Mouse (Mus musculus) stomach, embryonic 14.5 days (tissue): ENCODE results near the gene Ypel2. TPM values are rescaled to one million over a fixed set of nuclear protein-coding genes. Genes with fewer than 3 reads are reported as not detected.

ENCODE experiments used
- ATAC-seq: fragments of 200-750 bp; cut with Nextera tagmentation; 2 replicates; pipeline ENCODE4 v1.8.0; 2017; ENCODE audit warnings: low read depth, moderate TSS enrichment; ENCODE audit not compliant: insufficient number of reproducible peaks, insufficient read depth, low FRiP score
- H3K27ac ChIP-seq: fragments of 300-500 bp; sonication (generic); 2 replicates; pipeline ENCODE4 v1.5.1; 2014; ENCODE audit warnings: mild to moderate bottlenecking, low read length, moderate library complexity, mixed read lengths
- H3K27me3 ChIP-seq: fragments of 300-500 bp; sonication (generic); 2 replicates; pipeline ENCODE4 v1.6.1; 2014; ENCODE audit warnings: low read length, control low read depth, mixed read lengths; ENCODE audit not compliant: control insufficient read depth, insufficient read depth
- H3K36me3 ChIP-seq: fragments of 300-500 bp; sonication (generic); 2 replicates; pipeline ENCODE4 v1.6.1; 2014; ENCODE audit warnings: mild to moderate bottlenecking, control low read depth, low read length, moderate library complexity, mixed read lengths; ENCODE audit not compliant: control insufficient read depth, insufficient read depth
- H3K4me1 ChIP-seq: fragments of 300-500 bp; sonication (generic); 2 replicates; pipeline ENCODE4 v1.6.1; 2014; ENCODE audit warnings: low read length, control low read depth, mixed read lengths; ENCODE audit not compliant: control insufficient read depth, insufficient read depth
- H3K4me2 ChIP-seq: fragments of 300-500 bp; sonication (generic); replicated peaks from 2 replicates; pipeline ENCODE4 v1.6.1; 2014; ENCODE audit warnings: low read depth, low read length, control low read depth
- H3K4me3 ChIP-seq: fragments of 300-500 bp; sonication (generic); 2 replicates; pipeline ENCODE4 v1.5.1; 2014; ENCODE audit warnings: low read depth, low read length, control low read depth
- H3K9ac ChIP-seq: fragments of 300-500 bp; sonication (generic); replicated peaks from 2 replicates; pipeline ENCODE4 v1.6.1; 2014; ENCODE audit warnings: low read depth, mild to moderate bottlenecking, control low read depth, low read length, moderate library complexity, mixed read lengths
- H3K9me3 ChIP-seq: fragments of 300-500 bp; sonication (generic); 2 replicates; pipeline ENCODE4 v1.6.1; 2016; ENCODE audit warnings: low read depth, low read length, control low read depth; ENCODE audit not compliant: control insufficient read depth
- WGBS: fragments of 180-500 bp; shearing (Covaris S2); extraction: QIAGEN DNeasy Blood & Tissue Kit; methylation state at CpG from one replicate; pipeline ENCODE4 v1.1.7; 2014; 5-methylcytosine and 5-hydroxymethylcytosine counted together
- polyA plus RNA-seq: library from polyadenylated mRNA; unstranded; fragments of >200 nt; fragmentation: Nextera tagmentation; extraction: Ambion mirVana; gene quantifications from 2 replicates; pipeline ENCODE4 v1.2.1, GENCODE M21; 2014

Gene Ypel2
- polyA plus RNA-seq, 1 experiment from 2014 or later: 6.6 TPM

DNA sequence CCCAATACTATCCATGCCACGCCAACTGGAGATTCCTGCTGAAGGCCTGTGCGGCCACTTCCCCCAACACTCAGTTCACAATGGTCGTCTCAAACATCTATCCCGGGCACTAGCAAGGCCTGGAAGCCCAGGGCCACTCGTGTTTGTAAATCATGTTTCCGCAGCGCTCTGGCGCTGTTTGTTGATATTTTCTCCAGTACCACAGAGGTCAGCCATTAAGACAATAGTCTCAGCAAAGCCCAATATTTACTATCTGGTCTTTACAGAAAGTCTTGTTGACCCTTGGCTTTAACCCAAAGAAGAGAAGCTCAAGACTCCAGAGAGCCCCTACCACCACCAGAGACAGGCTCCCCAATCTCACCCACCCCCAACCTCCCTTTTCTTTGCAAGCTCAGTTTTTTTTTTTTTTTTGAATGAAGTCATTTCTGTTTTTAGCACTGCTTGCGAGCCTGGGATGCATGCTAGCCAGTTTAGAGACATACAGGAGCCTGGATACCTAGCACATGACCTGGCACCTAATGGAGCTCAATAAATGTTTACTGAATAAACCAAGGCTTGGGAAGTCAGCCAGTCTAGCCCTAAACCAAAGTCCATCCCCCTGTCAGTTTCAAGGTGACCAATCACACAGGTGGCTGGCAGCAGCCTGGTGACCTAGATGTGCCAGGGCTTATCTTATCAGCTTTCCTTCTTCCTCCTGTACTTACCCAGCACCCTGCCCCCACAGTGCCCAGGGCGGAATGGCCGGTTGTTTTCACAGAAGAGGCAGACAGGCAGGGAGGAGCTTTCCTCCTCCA is 31.8 kb downstream of the Ypel2 start:
- H3K27me3 ChIP-seq: no peaks in the 10 kb centered on the region
- 43% methylated on average over 11 of the region's 11 CpGs for WGBS
- no peak overlapping the region for H3K9ac ChIP-seq
- peaks cover 52% of the 10 kb centered on the region for H3K4me1 ChIP-seq
- H3K4me2 ChIP-seq: no peak overlapping the region
- ATAC-seq: peak; percentile 62
- no peak overlapping the region for H3K4me3 ChIP-seq
- peak overlapping the region; percentile 79 for H3K27ac ChIP-seq
- H3K9me3 ChIP-seq: no peaks in the 10 kb centered on the region
- H3K36me3 ChIP-seq: 0 out of 2 replicates have a peak, but pooled peaks cover 4% of the 10 kb centered on the region

DNA sequence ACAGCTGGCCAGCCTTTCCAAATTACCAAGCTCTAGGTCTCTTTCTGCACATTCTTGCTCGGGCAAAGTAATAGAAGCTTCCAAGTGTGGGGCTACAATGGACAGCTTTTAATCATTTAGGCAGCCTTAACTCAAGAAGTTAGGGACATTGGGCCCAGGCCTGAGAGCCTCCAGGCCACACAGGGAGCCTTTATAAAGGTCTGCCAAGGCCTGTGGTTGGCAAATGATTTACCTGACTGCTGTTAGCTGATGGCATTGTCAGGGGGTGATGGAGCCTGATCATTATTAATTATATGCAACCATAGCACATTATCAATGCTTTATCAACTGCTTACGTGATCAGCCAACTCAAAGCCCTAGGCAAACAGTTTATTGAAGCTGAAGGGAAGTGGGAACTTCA is 33.2 kb downstream of the Ypel2 start:
- H3K36me3 ChIP-seq: 0 out of 2 replicates have a peak, but pooled peaks cover 4% of the 10 kb centered on the region
- H3K27me3 ChIP-seq: no peaks in the 10 kb centered on the region
- no peak for ATAC-seq
- H3K4me1 ChIP-seq: peaks cover 58% of the 10 kb centered on the region
- peak overlapping the region; percentile 79; the same call in 1 of the 2 replicates for H3K27ac ChIP-seq
- H3K9me3 ChIP-seq: no peaks in the 10 kb centered on the region
- H3K4me2 ChIP-seq: no peak overlapping the region
- WGBS: 54% methylated on average over 2 of the region's 2 CpGs
- no peak overlapping the region for H3K9ac ChIP-seq
- H3K4me3 ChIP-seq: no peak overlapping the region

DNA sequence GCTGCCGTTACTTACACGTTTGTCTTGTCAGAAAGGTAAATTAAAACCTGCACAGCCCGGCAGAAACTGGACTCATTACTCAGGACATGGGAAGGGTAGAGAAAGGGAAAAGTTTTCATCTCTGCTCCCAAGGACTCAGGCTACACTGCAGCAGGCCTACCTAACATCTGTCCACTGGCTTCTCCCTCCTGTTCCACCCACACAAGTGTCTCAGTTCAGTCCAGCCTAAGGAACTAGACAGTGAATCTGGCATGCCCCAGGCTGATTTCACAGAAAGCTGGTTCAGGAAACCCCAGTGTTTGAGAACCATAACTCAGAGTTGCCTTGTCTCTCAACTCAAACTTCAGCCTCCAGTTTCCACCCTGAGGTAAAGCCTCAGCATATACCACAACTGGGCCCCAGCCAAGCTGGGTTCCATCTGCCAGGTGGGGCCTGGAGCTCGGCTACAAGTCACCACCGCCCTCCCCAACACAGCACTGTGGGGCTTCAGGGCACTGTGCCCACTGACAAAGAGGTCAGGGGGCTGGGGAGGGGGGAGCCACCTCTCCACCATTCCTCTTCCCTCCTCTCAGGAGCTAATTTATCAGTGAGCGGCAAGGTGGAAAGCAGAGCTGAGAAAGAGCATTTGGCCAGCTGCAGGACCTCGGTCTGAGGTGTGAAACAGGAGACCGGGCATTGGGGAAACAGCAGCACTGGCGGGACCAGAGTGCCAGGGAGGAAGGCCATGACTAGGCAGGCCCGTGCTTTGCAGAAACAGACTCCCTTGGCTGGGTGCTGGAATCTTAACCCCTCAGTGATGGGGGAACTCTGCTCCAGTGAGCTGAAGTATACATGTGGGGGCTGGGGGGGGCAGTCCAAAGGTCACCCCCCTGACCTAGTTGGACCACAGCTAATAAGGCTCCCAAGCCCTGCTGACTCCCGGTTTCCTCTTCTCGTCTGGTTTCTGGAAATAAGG is 34.5 kb downstream of the Ypel2 start:
- H3K9ac ChIP-seq: no peak overlapping the region
- peaks cover 62% of the 10 kb centered on the region for H3K4me1 ChIP-seq
- H3K9me3 ChIP-seq: no peaks in the 10 kb centered on the region
- WGBS: 27% methylated on average over 12 of the region's 12 CpGs
- H3K4me3 ChIP-seq: no peak overlapping the region
- 0 out of 2 replicates have a peak, but pooled peaks cover 4% of the 10 kb centered on the region for H3K36me3 ChIP-seq
- ATAC-seq: no peak
- peak overlapping the region; percentile 40; the same call in 1 of the 2 replicates for H3K27ac ChIP-seq
- H3K27me3 ChIP-seq: no peaks in the 10 kb centered on the region
- H3K4me2 ChIP-seq: no peak overlapping the region

DNA sequence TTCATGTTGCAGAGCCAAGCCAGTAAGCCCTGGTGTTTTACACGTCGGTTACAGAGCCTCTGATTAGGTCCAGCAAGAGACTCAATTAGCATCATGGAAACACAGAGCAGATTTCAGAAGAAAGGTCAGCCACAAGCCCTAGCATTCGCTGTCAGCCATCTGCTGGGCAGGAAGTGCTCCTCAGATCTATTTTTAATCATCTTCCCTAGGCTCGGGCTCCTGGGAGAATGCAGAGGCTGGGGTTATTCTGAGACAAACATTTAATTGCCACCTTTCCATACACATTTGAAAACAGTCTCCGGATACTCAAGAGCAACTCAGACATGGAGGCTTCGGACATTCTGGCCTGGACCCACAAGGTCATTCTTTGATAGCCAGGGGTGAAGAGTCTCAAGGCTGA is 35.3 kb downstream of the Ypel2 start:
- Histone ChIP-seq H3K4me1 (peaks cover 63% of the 10 kb centered on the region), H3K4me2 (no peak overlapping the region)
- ATAC-seq: no peak

DNA sequence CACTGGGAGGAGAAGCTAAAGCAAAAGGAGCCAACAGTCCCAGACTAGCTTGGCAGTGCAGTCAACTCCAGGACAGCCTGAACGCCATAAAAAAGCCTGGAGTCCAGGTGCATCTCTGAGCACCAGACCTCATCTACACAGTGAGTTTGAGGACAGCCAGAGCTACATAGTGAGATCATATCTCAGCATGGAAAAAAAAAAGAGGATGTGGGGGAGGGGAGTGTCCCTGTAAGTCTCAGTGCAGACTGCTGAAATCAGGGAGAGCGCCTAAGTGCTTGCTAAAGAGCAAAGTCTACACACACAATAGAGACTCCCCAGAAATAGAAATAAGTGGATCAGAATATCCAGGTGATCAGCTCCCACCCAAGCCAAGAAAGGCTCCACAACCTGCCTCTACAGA is 37.1 kb downstream of the Ypel2 start:
- no peak for ATAC-seq
- Histone ChIP-seq H3K9me3 (no peaks in the 10 kb centered on the region), H3K4me3 (no peak overlapping the region), H3K27me3 (no peaks in the 10 kb centered on the region), H3K9ac (no peak overlapping the region), H3K4me1 (peaks cover 55% of the 10 kb centered on the region), H3K27ac (no peak overlapping the region; the same call in 1 of the 2 replicates), H3K4me2 (no peak overlapping the region), H3K36me3 (no peaks in the 10 kb centered on the region)
- 50% methylated on average over 2 of the region's 2 CpGs for WGBS

More for the DNA sequence above, 35.3 kb downstream of the Ypel2 start:
- 42% methylated on average over 6 of the region's 6 CpGs for WGBS
- Histone ChIP-seq H3K4me3 (no peak overlapping the region), H3K27me3 (no peaks in the 10 kb centered on the region), H3K36me3 (no peaks in the 10 kb centered on the region), H3K27ac (peak overlapping the region; percentile 40; the same call in 1 of the 2 replicates), H3K9ac (no peak overlapping the region), H3K9me3 (no peaks in the 10 kb centered on the region)

DNA sequence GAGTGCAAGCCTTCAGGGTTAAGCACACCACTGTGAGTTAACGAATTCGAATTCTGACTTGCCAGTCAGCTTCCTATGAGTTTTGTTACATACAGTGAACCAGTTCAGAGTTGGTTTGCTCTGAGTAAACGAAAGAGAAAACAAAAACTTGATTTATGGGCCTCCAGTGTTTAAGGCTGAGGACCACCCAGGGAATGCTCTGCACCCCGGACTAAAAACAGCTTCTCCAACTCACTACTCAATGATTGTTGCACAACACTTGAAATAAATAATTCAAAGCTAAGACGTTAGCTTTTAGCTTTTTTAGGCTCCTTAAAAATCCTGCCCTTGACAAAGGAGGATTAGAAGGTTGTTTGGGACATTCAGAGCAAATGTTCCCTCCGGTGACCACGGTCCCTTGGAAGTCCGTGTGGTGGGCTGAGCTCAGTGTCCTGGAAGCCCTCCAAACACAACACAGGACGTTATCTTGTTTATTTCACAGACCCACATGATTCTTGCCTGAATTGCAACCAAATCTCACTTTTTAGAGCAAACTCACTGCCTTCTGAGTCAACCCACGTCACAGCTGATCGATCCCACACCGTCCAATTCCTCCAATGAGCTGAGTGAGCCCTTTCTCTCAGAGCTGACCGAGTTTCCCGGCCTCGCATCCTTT is 38.8 kb downstream of the Ypel2 start:
- Histone ChIP-seq H3K36me3 (no peaks in the 10 kb centered on the region), H3K4me3 (no peak overlapping the region), H3K9me3 (no peaks in the 10 kb centered on the region), H3K27ac (peak overlapping the region; percentile 40; the same call in 1 of the 2 replicates), H3K27me3 (no peaks in the 10 kb centered on the region), H3K4me2 (no peak overlapping the region), H3K4me1 (peaks cover 47% of the 10 kb centered on the region), H3K9ac (no peak overlapping the region)
- ATAC-seq: 0 out of 2 replicates have a peak, but pooled peaks have one; percentile 34
- WGBS: 46% methylated on average over 15 of the region's 15 CpGs

DNA sequence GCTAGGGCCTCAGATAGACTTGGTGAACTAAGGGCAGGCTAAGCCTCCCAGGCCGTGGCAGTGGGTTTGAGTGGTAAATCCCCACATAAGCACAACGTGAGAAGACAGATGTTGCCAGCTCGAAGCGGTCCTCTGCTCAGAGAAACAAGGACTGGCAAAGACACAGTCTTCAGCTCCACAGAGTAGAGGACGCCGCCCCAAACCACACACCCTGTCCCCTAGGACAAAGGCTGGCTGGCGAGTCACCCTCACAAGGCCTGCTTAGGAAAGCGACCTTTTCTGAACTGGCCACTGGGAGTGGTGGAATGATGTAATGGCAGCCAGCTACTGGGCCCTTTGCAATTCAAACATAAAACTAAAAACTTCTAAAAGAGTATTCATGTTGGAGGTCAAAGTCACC is 40.4 kb downstream of the Ypel2 start:
- Histone ChIP-seq H3K9ac (no peak overlapping the region), H3K4me3 (no peak overlapping the region), H3K27me3 (no peaks in the 10 kb centered on the region), H3K36me3 (no peaks in the 10 kb centered on the region), H3K9me3 (no peaks in the 10 kb centered on the region; the same call in 1 of the 2 replicates), H3K27ac (no peak overlapping the region), H3K4me2 (no peak overlapping the region), H3K4me1 (peaks cover 31% of the 10 kb centered on the region)
- no peak for ATAC-seq
- 68% methylated on average over 8 of the region's 8 CpGs for WGBS

DNA sequence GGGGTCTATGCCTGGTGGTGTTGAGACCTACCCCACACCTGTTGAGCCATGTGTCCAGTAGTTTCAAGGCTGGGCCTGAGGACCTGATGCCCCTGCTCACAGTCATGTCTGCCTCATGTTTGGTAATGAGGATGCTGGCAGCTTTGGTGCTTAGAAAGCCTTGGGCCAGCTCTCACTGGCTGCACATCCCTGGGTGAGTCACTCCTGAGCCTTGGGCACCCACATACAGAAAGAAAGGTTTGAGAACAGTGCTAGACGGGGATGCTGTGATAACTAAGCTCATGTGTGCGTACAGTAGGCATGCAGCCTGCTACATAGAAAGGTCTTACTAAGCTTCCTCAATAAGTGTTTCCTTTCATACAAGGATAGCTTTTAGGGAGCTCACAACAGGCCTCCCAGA is 40.8 kb downstream of the Ypel2 start:
- H3K4me1 ChIP-seq: peaks cover 28% of the 10 kb centered on the region
- no peaks in the 10 kb centered on the region for H3K36me3 ChIP-seq
- no peak for ATAC-seq
- no peak overlapping the region for H3K4me2 ChIP-seq
- H3K9me3 ChIP-seq: no peaks in the 10 kb centered on the region; the same call in 1 of the 2 replicates
- H3K27ac ChIP-seq: no peak overlapping the region
- H3K27me3 ChIP-seq: no peaks in the 10 kb centered on the region
- no peak overlapping the region for H3K4me3 ChIP-seq
- H3K9ac ChIP-seq: no peak overlapping the region
- WGBS: 98% methylated on average over 2 of the region's 2 CpGs
